19 mouse cellular contexts compared by ENCODE assay signal in the genomic region with DNA sequence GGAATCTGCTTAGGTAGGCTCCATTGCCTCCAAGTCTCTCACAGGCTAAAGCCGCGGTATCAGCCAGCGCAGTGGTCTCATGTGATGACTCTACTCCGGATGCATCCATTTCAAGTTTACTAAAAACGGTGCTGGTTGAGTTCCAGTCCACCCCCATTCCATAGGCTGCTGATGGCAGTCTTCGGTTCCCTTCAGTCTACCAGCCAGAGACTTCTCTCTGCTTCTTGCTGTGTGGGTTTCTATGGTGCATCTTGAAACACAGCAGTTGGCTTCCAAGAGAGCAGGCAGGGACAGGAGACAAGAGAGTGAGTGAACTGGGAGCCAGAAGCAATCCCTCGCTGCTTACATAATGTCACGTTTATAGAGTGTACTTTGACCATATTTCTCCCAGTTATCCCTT. TPM values are rescaled to one million over a fixed set of nuclear protein-coding genes. Genes with fewer than 3 reads are reported as not detected.
"Had no signal": no experiment of that assay in that cellular context is flagged by ENCODE, and none has a peak within 500 bp of the region (broad histone marks: within the 10 kb centered on the region; RNA-seq: fewer than 3 reads in every experiment).

No protein-coding gene starts in this region.

- H3K9me3 ChIP-seq: liver, embryonic 13.5 days; midbrain, embryonic 13.5 days; neural tube, embryonic 13.5 days had no signal

- DNase-seq: kidney, adult 18-20 months; kidney, adult 9 months; kidney, postnatal 14 days; kidney, postnatal 4 days; liver, embryonic 13.5 days; lung, adult 2 months; lung, postnatal 14 days; lung, postnatal 4 days; retina, postnatal 1 day; right cerebral cortex, postnatal 14 days; right cerebral cortex, postnatal 4 days; thymus, postnatal 25 days had no signal

- H3K27me3 ChIP-seq: liver, embryonic 13.5 days; midbrain, embryonic 13.5 days; neural tube, embryonic 13.5 days had no signal

- H3K4me1 ChIP-seq: neural tube, embryonic 13.5 days had no signal

- H3K9ac ChIP-seq: liver, embryonic 13.5 days; midbrain, embryonic 13.5 days; neural tube, embryonic 13.5 days had no signal

- H3K4me3 ChIP-seq: liver, embryonic 13.5 days; midbrain, embryonic 13.5 days; myocyte; neural tube, embryonic 13.5 days had no signal

- H3K27ac ChIP-seq: liver, embryonic 13.5 days; midbrain, embryonic 13.5 days; neural tube, embryonic 13.5 days; stomach, postnatal 0 days had no signal

- ATAC-seq: midbrain, embryonic 13.5 days; midbrain, embryonic 16.5 days had no signal

- H3K4me2 ChIP-seq: liver, embryonic 13.5 days; midbrain, embryonic 13.5 days; neural tube, embryonic 13.5 days had no signal

RNA-seq across cellular contexts. Expression of gene Syngr1, which starts 16.0 kb away (rescaled TPM):
- total RNA-seq: monocyte, adult 5-6 weeks; neutrophil, adult 5-6 weeks had no signal
